Mouse (Mus musculus) C3H10T1/2 (cell line): Measurements from ENCODE around the gene Rac1. TPM values are rescaled to one million over a fixed set of nuclear protein-coding genes. Genes with fewer than 3 reads are reported as not detected.

Experiments used
- polyA plus RNA-seq, 2 experiments: library from polyadenylated mRNA; unstranded; fragments of >200 nt; fragmentation: generic; extraction: Trizol; gene quantifications; one replicate each; pipeline ENCODE4 v1.2.1; 2012; ENCODE audit warnings: missing spikeins in 2 of 2

Gene Rac1
- 100 to 1,000 TPM; 173 to 250 TPM for polyA plus RNA-seq

GRCm38 (mm10) chr5:143527486-143528307, at the start of gene Rac1:
TSS of gene Rac1 (minus strand) at chr5:143528036.

GRCm38 (mm10) chr5:143464100-143464756, 63.6 kb downstream of the Rac1 start, which contains the start of gene Daglb:
TSS of gene Daglb (plus strand) at chr5:143464584.

Other genes with a start within 250 kb of the Rac1 start
- gene Zfp853, start 234.4 kb downstream of the Rac1 start, polyA plus RNA-seq = under 1 TPM in 1 of 2 experiments, not detected in 1; 0.01 TPM
- 10 to 100 TPM; 21.4 to 24.3 TPM for gene E130309D02Rik, start 212.7 kb downstream of the Rac1 start, polyA plus RNA-seq
- gene Zdhhc4, start 198.8 kb downstream of the Rac1 start, polyA plus RNA-seq = 10 to 100 TPM; 56.6 to 92.2 TPM
- gene Grid2ip, start 170.7 kb downstream of the Rac1 start, polyA plus RNA-seq = not detected
- gene Kdelr2, start 124.2 kb downstream of the Rac1 start, polyA plus RNA-seq = 100 to 1,000 TPM in 1 of 2 experiments, 10 to 100 TPM in 1; 50.1 to 119 TPM
- 1 to 10 TPM; 2.1 to 4.3 TPM for gene Daglb, start 63.5 kb downstream of the Rac1 start, polyA plus RNA-seq
- gene Cyth3, start 94.4 kb upstream of the Rac1 start, polyA plus RNA-seq = 10 to 100 TPM in 1 of 2 experiments, 1 to 10 TPM in 1; 2.4 to 16.4 TPM
- 1 to 10 TPM; 2.6 to 4.7 TPM for gene Usp42, start 204.2 kb upstream of the Rac1 start, polyA plus RNA-seq